Mouse (Mus musculus) heart, postnatal 14 days (tissue): ENCODE results near the gene Ccdc85b. TPM values are rescaled to one million over a fixed set of nuclear protein-coding genes. Genes with fewer than 3 reads are reported as not detected.
A peak's percentile ranks its signal among the peaks of the same experiment; 100 is the strongest.
"Not testable (repeated sequence)": the region's sequence is repeated elsewhere in the genome, so short reads cannot be mapped to it uniquely, and the experiment has no call there.

Experiments used
- DNase-seq, 2 experiments: peaks; one replicate each; pipeline ENCODE4 v3.0.0; 2021 to 2022
- intact Hi-C: fragments of 180-260 bp; cut with DNase I; formaldehyde crosslinking; loops from one replicate; pipeline ENCODE4 v1.15.1; 2025
- long read RNA-seq, 2 experiments: library from polyadenylated mRNA; stranded (forward); transcript quantifications; one replicate each; pipeline ENCODE4 v2.0.0; 2021
- total RNA-seq, 2 experiments: library from RNA; stranded (reverse); gene quantifications; 2 replicates each; pipeline ENCODE4 v1.2.3; 2021

Gene Ccdc85b
- total RNA-seq: 10 to 100 TPM in 1 of 2 experiments, 1 to 10 TPM in 1; 10.0 to 11.2 TPM
- long read RNA-seq, experiment 1, full-length matches to known transcripts: 32 of 32 reads
- long read RNA-seq, experiment 1, partial matches to known transcripts: 0 of 32 reads
- long read RNA-seq, experiment 1, other reads (novel, unspliced or antisense): 0 of 32 reads
- long read RNA-seq, experiment 2, full-length matches to known transcripts: 24 of 24 reads
- long read RNA-seq, experiment 2, partial matches to known transcripts: 0 of 24 reads
- long read RNA-seq, experiment 2, other reads (novel, unspliced or antisense): 0 of 24 reads

- DNase-seq: peak in 1 of 2 experiments; percentile 53
- intact Hi-C loops: no loop called here
Measured at GRCm38 (mm10) chr19:5457746-5458442, at the start of gene Ccdc85b. TSS of gene Ccdc85b (minus strand) at chr19:5457894.

GRCm38 (mm10) chr19:5503687-5504086, 46.0 kb upstream of the Ccdc85b start, which contains the start of gene 1700020D05Rik:
TSS of gene 1700020D05Rik (minus strand) at chr19:5503787.
- intact Hi-C loops: no loop called here
- DNase-seq: no peak

GRCm38 (mm10) chr19:5500330-5500875, 42.7 kb upstream of the Ccdc85b start:
- intact Hi-C loops: no loop called here
- DNase-seq: no peak

GRCm38 (mm10) chr19:5496052-5496370, 38.3 kb upstream of the Ccdc85b start:
- intact Hi-C loops: loop anchor here (10.0 kb wide), 1 partner anchor 849 kb away; the partner anchor contains the start of gene Map4k2
- no peak for DNase-seq

GRCm38 (mm10) chr19:5495353-5496051, 37.8 kb upstream of the Ccdc85b start:
- no peak for DNase-seq
- intact Hi-C loops: loop anchor here (10.0 kb wide), 1 partner anchor 849 kb away; the partner anchor contains the start of gene Map4k2

GRCm38 (mm10) chr19:5494314-5494713, 36.6 kb upstream of the Ccdc85b start:
- DNase-seq: no peak
- intact Hi-C loops: loop anchor here (10.0 kb wide), 1 partner anchor 850 kb away; the partner anchor contains the start of gene Map4k2

- intact Hi-C loops: loop anchor here (2.0 to 10.0 kb wide), 2 partner anchors 17 to 851 kb away; partner anchors contain the start of genes Map4k2 and Snx32
- not testable (repeated sequence) for DNase-seq
Measured at GRCm38 (mm10) chr19:5493301-5493721, 35.6 kb upstream of the Ccdc85b start.

GRCm38 (mm10) chr19:5492641-5493040, 34.9 kb upstream of the Ccdc85b start:
- DNase-seq: no peak
- intact Hi-C loops: loop anchor here (2.0 to 10.0 kb wide), 2 partner anchors 18 to 852 kb away; partner anchors contain the start of genes Map4k2 and Snx32

GRCm38 (mm10) chr19:5490898-5491708, 33.4 kb upstream of the Ccdc85b start:
- intact Hi-C loops: loop anchor here (10.0 kb wide), 1 partner anchor 854 kb away; the partner anchor contains the start of gene Map4k2
- DNase-seq: peak; percentile 83 to 88

- peak; percentile 95 for DNase-seq
- intact Hi-C loops: loop anchor here (10.0 kb wide), 1 partner anchor 854 kb away; the partner anchor contains the start of gene Map4k2
Measured at GRCm38 (mm10) chr19:5490313-5490897, 32.7 kb upstream of the Ccdc85b start, which contains the start of gene Cfl1. TSS of gene Cfl1 (plus strand) at chr19:5490455.

- intact Hi-C loops: loop anchor here (10.0 kb wide), 1 partner anchor 855 kb away; the partner anchor contains the start of gene Map4k2
- DNase-seq: not testable (repeated sequence)
Measured at GRCm38 (mm10) chr19:5489721-5490120, 32.0 kb upstream of the Ccdc85b start.

- DNase-seq: peak; percentile 95 to 97
- intact Hi-C loops: no loop called here
Measured at GRCm38 (mm10) chr19:5488878-5489571, 31.3 kb upstream of the Ccdc85b start.

GRCm38 (mm10) chr19:5487768-5488550, 30.3 kb upstream of the Ccdc85b start, which contains the start of gene Mus81:
TSS of gene Mus81 (minus strand) at chr19:5488402.
- DNase-seq: peak; percentile 96 to 97
- intact Hi-C loops: loop anchor here (2.0 kb wide), 2 partner anchors 25 to 53 kb away; no protein-coding TSS in a partner anchor

GRCm38 (mm10) chr19:5486771-5487170, 29.1 kb upstream of the Ccdc85b start:
- intact Hi-C loops: loop anchor here (2.0 kb wide), 2 partner anchors 24 to 52 kb away; no protein-coding TSS in a partner anchor
- no peak for DNase-seq

- intact Hi-C loops: loop anchor here (2.0 kb wide), 2 partner anchors 23 to 51 kb away; no protein-coding TSS in a partner anchor
- DNase-seq: no peak
Measured at GRCm38 (mm10) chr19:5486286-5486685, 28.6 kb upstream of the Ccdc85b start.

GRCm38 (mm10) chr19:5485821-5486220, 28.1 kb upstream of the Ccdc85b start:
- intact Hi-C loops: loop anchor here (2.0 kb wide), 2 partner anchors 23 to 51 kb away; no protein-coding TSS in a partner anchor
- DNase-seq: no peak

GRCm38 (mm10) chr19:5485371-5485770, 27.7 kb upstream of the Ccdc85b start:
- no peak for DNase-seq
- intact Hi-C loops: no loop called here
